Mouse (Mus musculus) right cerebral cortex, adult 18-20 months (tissue): ENCODE measurements around the gene Strip1.

Experiments used
- DNase-seq: peaks from one replicate; pipeline ENCODE4 v3.0.0; 2022; ENCODE audit warnings: mixed read lengths

Strip1 gene

DNA sequence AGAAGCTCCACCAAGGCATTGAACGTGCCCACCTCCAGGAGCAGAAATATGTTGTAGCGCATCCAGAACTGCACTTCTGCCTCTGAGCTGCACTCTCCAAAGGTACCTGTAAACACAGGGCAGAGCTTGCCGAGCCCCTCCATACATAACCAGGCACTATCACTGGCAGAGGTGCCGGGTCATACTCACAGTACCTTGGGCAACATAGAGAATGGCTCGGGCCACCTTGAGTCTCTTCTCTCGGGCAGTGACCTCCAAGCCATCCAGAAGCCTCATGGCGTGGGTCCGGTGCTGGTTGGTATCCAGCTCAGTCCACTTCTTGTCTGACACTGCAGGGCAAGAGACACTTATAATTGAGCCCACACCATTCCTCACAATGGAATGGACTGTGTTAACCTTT is 4.7 kb downstream of the Strip1 start:
- DNase-seq: no peak

DNA sequence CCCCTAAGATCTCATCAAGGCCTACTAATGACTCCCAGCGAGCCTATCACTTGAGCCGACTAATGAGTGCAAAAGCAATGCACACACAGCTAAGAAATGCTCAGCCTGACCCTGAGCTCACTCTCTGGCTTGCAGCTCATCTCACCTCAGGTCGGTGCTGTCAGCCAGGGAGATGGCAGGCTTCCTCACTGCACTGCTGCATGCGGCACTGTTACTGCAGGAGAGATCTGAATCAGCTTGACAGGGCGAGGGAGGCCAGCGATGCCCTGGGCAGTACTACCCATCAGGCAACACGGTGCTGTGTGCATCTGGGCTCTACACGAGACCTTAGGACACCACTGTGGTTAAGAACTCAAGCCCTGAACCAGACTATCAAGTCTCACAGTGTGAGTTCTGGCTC is 6.0 kb downstream of the Strip1 start:
- no peak for DNase-seq

DNA sequence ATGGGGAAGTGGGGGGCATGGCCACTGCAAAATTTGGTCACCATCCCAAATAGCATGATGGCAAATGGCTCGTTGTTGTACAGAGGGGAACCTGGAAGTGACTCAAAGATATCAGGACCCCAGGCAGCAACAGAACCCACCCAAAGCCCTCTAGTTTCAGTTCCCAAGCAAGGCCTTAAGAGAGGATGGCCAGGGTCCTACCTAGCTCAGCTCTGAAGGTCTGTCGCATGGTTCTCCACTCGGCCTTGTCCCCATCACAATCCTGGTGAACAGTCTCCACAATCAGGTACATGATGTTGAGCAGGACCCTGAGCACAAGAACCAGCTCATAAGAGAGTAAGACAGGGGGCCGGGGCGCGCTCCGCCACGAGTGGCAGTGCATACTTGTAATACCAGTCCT is 7.1 kb downstream of the Strip1 start:
- no peak for DNase-seq

DNA sequence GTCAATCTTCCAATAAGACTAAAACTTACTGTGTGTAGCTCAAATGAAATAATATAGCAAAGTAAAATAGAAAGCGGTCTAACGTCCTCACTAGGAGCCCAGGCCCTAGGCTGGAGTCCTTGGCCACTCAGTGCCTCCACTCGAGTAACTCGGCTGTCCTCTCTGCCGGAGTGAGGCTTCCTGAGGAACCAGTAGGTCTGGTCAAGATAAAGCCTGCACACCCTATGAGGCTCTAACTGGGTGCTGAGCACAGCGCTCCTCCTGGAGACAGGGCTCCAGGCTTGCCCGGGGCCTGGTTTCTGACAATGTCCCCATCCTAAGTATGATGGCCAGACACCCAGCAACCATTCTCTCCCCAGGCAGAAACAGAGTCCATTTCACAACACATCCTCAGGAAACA is 9.0 kb downstream of the Strip1 start:
- no peak for DNase-seq

DNA sequence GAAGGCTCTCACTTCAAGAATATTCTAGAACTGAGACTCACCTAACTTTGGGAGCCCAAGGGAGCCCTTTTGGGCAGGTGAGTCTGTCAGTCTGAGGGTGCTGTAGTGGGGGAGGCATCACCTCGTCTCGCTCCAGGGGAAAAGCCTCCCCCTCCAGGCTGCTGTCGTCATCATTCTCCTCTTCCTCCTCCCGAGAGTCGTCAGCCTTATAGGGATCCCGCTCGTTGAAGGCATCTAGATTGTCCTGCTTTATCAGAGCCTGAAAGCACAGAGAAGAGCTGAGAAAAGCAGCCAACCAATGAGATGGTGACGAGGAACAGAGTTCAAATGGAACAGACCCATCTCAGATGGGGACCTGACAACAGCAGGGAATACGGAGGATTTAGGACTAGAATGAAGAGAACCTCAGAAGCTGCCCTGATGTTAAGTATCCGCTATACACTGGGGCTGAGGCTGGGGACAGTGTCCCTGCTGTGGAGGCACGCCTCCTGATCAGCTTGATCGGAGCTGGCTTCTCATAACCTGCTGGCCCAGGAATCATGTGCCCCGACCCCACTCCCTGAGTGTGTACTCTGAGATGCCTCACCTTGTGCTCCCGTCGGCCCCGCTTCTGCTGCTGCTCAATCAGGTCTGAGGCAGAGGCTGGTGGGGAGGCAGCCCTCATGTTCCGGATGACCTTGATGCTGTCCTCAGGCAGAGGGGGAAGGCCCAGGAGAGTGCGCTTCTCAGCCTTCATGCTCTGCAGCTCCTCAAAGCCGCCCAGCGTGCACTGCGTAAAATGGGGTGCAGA is 10.0 kb downstream of the Strip1 start:
- DNase-seq: no peak

DNA sequence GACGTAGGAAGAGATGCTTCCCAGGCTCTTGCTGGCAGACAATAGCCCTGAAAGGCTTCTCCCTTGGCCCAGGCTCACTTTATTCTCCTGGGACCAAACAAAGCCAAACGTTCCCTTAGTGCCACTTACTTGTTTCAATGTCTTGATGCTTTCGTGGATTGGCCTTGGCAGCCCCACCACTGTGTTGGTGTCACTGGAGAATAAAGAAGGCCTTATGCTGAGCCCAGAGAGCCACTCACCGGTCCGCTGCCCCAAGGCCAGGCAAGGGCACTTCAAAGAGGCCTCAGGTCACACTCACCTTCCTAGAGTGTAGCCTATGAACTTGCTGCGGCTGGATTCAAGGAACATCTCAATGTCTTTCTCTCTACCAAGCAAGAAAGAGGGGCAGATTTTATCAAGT is 11.6 kb downstream of the Strip1 start:
- no peak for DNase-seq

DNA sequence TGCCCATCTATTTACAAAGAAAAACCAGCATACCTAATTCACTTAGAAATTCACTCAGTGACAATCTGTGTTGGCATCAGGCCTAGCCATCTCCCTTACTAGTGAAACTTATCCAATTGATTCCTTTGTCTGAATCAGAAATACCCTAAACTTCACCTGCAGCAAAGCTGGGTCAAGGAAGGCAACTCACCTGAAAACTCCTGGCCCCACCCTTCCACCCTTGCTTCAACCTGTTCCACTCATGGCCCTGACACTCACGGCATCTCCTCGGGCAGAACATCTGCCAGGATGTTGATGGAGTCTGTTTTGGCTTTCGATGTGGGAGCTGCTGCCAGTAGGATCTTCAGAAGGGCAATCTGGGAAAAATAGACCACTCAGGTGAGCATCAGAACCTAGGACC is 13.7 kb downstream of the Strip1 start:
- no peak for DNase-seq

DNA sequence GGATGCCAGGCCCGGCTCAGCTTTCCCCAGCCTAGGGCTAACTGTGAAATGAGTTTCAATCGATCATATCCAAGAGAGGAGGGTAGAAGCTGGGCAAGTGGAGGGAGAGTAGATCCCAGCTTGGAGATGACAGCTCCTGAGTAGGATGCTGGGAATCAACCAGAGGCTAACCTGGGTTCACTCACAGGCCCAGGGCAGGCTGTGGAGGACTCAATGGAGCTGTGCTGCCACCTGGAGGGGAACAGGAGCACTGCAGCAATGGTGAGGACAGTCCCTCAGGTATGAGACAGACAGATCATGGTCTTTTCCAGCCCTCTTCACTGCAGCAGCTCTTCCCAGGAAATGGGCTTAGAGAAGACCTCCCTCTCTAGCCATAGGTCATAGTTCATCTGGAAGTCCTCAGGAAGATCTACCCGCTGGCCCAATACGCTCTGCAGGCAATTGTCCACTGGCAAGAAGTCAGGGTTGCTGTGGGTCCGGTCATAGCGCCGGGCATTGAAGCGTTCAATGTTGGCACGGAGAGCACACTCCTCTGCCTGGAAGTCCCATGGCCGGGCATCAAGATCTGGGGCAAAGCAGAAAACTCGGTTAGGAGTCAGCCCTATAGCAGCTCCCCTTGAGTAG is 18.5 kb downstream of the Strip1 start:
- DNase-seq: peak; percentile 68

DNA sequence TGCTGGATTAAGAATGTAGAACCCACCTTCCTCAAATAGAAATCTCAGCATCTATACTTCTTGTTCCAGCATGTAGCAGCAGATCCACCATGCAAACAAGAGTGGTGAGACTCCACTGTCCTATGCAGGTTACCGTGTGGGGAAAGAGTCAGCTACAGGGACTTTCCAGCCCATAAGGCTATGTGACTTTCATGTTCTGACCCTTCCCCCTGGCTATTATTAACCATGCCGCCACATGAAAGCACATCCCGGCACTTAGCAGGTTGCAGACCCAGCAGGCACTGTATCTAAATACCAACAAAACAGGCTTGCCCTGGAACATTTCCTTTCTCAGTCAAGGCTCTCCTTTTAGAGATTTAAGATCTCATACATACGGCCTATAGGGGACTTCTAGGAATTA is 20.1 kb downstream of the Strip1 start:
- no peak for DNase-seq

DNA sequence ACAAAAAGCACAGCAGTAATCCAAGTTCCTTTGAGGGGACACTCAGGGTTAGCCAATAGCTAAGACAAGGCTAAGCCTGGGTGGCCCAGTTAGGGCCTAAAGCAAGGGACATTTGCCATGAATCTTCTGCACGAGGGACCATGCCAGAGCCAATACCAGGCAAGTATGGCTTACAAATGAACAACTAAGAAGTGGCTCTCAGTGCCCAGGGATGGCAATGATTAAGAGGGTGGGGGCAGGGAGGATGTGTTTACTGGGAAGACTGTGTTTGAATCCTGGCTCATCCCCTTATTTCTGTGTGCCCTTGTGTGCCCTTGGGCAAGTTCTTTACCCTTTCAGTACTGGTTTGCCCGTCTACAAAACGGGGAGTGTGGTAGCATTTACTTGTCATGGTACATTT is 22.1 kb downstream of the Strip1 start:
- no peak for DNase-seq

DNA sequence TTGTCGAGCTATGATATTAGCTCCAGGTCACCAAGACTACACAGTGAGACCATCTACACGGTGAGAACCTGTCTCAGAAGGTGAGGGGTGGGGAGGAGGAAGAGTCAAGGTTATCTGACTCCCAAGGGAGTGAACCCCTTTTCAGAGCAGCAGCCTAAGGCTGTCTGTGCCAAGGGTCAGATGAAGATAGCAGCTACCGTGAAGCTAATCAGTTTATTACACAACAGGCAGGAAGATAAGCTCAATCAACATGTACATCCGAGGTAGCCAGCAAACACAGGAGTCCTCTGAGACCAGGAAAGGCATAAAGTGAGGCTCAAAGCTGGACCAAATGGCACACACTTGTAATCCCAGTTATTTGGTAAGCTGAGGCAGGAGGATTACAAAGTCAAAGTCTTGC is 22.7 kb downstream of the Strip1 start:
- DNase-seq: no peak

DNA sequence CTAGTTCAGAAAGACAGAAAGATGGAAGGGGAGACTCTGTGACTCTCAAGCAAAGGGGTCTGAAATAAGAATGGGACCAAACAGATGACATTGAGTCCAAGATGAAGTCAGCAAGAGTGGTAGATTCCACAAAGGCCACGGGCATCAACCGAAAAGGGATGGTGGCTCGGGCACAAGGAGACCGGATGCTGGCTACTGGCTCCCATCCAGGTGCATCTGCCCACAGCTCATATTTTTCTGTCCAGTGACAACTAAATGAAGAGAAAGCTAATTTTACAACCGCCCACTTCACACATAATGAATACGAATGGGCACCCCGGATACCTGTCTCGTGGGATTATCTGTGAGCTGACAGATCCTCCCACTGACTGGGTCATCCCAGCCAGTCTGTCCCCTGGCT is 24.3 kb downstream of the Strip1 start:
- no peak for DNase-seq

DNA sequence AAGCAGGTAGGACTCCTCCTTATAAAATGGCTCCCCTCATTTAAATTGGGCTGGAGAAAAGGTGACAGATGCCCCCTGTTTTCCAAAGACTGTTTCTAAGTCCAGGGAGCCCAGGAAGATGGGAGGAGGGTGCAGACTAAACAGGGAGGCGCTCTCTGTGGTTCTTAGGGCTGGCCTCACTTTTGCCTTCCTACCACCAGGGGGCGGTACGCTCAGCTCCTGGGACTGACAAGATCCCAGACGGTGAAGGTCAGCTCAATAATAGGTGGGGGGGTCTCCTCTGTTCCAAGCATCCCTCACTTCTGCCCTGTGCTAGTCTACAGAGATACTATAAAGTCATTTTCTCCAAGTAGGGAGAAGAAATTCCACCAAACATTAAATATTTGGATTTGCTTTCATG is 26.2 kb downstream of the Strip1 start:
- DNase-seq: peak; percentile 27

DNA sequence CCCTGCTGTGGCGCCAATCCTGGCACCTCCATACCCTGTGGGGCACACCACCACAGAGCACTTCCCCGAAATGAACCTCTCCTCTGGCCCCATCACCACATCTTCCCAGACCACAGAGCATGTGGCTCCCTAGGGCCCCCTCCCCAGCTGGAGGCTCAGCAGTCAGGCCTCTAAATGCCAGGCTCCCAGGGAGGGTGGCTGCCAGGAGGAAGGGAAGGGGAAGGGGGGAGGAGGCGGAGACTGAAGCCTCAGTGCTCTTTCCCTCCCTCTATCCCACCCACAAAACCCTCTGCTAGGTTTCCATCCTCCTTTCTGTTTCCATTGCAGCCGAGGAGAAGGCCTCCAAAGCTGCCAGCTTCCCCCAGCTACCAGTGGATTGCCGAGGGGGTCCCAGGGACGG is 31.4 kb downstream of the Strip1 start:
- no peak for DNase-seq

DNA sequence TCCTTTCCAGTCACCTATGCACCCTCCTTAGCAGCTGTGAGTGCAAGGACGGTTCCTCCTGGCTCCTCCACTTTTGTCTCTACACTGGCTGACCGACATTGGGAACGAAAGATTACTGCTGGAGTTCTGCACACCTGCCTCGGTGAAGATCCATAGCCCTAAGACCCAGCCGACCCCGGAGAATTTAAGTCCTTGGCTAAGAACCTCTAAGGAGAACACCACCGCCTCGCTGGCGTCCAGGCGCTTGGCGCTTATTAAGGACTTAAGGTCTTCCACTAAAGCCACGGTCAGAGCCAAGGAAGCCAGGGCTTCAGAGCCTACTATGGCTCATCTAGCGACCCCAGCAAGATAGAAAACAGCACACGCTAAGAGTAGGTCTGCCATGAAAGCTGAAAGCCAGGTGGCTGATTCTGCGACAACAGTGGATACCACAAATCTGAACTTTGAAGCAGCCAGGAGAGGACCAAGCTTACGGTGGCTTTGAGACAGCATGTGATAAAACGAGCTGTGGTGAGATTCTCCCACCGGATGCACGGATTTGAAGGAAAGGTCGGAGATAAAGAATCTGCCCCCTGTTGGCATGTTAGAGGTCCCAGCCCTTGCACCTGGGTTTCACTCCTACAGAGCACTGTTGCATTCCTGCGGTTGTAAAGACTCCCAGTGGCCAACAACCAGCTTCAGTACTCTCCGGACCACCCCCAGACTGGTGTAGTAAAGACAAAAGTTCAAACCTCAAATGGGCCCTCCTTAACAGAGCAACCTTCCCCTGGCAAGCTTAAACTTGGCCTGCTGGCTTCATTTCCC is 33.7 kb downstream of the Strip1 start:
- DNase-seq: no peak

DNA sequence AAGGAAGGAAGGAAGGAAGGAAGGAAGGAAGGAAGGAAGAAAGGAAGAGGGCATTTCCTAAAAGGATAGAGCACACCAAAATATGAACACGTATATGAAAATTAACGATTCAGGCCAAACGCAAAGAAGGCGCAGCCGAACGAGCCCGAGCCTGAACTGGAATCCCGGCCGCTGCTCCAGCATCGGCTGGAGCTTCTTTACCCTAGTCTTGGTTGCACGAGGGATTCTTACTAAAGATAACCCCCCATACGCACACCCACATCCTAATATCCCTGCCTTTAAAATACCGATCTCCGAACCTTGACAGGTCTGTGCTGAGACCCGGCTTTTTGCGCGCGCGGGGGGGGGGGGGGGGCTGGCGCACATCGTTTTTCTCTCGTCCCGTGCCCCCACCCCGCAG is 34.4 kb downstream of the Strip1 start:
- no peak for DNase-seq

DNA sequence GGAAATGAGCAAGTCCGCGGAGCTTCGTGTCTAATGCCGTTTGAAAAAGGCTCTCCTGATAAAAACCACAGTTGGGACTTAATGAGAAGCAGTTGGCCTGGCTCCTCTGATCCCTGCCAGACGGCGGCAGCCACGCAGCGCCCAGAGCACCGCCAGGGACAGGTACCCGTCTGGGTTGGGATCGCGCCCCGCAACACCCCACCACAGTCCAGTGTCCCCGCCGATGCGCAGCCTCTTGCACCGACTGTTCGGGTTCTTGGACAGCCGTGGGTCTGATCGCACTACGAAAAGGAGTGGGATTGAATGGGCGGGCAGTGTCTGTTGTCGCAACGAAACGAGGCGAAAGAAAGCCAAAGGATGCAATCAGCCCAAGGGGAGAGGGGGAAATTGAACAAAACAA is 34.9 kb downstream of the Strip1 start:
- no peak for DNase-seq

DNA sequence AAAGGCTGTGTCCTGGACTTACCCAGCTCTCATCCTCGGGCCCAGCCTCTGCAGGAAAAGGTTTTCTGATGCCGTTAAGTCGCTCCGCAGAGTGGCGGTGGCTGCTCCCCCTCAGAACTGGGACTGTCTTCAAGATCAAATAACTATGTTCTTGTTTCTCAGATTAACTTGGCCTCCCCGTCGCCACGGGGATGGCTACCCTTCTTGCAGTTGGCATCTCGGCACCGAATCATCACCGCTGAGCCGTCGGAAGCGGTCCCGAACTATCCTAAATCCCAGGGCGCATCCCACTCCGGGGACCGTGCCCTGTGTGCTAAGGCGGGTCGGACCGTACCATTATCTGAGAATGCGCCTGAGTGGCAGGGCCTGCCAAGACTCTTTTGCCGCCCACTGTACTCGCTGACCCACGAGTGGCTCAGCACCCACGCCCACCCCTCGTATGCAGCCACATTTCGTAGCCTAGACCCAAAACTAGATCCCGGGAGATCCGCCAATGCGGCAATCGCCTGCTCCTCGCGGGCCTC is 35.5 kb downstream of the Strip1 start:
- DNase-seq: no peak

DNA sequence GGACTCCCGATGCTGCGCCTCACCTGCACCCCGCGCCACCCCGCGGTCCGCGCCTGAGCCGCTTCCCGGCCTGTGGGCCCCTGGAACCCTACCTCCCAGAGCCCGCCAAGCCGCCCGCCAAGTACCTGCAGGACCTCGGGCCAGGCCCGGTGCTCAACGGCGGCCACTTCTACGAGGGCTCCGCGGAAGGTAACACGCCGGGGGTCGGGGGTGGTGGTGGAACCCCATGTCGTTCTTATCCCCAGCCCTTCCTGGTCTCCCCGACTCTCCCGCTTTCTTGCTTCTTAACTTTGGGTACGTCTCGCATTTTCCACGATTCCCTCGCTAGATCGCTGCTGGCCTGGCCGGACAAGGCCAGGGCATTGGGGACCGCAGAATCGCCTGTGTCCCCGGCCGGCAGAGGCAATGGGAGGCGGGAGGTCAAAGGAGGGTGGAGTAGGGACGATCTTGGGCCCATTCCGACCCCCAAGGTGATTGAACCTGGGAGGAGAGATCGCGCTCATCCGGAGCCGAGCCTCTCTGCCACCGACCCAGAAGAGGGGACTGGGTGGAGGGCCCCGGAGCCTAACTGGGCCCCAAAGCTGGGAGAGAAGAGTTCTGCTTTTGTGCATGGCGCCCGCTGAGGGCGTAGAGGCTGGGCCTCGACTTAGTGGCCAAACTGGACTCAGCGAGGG is 36.1 kb downstream of the Strip1 start:
- no peak for DNase-seq

DNA sequence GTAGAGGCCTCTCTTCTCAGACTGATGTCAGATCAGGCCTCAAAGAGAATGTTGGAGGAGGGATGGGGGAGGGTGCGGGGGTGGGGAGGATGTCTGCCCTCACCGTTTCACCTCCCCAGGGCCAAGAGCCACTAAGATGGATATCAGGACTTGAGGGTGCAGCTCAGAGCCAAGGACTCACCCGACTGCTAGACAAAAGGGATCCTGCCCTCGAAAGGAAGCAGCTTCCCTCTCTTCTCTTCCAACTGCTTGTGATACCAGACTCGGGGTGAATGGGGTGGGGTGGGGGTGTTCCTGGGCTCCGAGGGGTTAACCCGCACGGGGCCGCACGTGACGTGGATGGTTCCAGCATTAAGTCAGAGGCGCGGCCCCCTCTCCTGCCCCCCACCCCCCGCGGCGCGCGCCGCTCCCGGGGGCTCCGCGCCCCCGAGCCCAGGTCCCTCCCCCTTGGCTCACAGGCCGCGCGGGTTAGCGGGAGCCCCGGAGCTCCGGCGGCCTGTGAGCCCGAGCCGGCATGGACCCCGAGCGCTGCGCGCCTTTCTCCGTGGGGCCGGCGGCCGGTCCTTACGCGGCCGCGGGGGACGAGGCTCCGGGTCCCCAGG is 36.7 kb downstream of the Strip1 start, which contains the start of gene Alx3:
TSS of gene Alx3 (plus strand) at position 370 of the 602 bp plus-strand sequence.
- no peak for DNase-seq

DNA sequence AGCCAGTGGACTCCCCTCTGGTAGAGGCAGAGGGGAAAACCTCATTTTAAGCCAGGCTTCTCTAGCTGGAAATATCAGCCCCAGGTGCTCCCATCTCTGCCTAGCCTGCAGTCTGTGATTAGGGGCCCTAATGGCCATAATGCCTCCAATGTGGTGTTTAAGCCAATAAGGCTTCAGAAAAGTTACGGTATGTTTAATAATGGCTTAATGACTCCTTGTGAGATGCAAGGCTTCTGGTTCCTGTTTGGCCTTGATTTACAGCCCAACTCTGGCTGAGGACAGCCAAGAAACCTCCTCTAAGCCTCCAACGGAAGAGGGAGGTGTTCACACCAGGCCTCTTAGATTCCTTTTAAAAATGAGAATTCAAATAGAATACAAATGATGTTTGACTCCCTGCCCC is 37.9 kb downstream of the Strip1 start:
- DNase-seq: no peak

DNA sequence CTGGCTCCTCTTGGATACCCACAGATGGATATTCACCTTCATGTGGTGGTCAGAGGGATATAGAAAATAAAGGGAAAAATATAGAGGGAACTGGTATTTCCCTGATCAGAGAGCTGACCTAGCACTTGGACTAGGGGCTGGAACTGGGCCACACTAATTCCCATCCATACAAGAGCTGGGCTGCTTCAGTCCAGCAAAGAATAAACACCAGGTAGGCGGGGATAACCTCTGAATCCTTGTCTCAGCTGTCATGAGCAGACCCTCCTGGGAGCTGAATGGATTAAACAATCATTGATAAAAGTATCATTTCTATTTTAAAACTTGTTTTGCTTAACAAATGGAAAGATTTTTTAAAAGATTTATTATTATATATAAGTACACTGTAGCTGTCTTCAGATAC is 39.9 kb downstream of the Strip1 start:
- DNase-seq: no peak

DNA sequence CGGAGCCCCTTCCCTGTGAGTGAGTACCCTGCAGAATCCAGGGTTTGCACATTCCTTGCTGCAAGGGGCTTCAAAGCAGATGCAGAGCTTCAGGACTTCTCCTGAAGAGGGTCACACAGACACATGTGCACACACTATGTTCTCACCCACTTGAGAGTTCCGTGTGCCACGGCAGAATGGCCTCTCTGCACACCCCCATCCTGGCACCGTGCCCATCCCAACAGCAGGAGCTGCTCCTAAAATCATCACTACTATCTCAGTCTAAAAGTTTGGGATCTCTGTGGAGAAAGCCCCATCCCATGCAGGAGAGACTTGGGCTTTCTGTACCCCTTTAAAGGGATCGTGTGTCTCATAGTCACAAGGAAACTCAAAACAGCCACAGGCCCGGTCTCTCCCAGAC is 45.0 kb downstream of the Strip1 start:
- DNase-seq: no peak
